Mouse (Mus musculus): Measurements from ENCODE around the gene Figla.

The Figla gene

GRCm38 (mm10) chr6:86028601-86029322, 12.8 kb downstream of the Figla start, which contains the start of gene Add2:
TSS of gene Add2 (plus strand) at chr6:86028681.
- no peak for DNase-seq

DNA sequence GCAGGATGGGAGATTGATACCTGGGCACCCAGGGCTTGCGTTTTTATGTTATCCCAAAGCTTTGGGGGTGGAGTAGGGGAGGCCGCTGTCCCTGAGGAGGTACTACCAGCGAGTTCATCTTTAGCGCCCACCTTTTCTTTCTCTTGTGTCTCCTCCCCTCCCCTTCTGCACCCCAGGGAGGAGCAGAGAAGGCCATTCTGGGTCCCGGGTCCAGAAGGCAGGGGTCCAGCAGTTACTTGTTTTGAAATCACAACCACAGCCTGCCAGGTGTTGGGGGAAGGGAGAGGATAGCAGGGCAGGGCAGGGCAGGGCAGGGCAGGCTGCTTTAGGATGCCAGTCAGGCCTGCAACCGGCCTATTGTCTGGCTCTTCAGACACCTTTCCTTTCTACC, 13.3 kb downstream of the Figla start:
- no peak for DNase-seq

DNA sequence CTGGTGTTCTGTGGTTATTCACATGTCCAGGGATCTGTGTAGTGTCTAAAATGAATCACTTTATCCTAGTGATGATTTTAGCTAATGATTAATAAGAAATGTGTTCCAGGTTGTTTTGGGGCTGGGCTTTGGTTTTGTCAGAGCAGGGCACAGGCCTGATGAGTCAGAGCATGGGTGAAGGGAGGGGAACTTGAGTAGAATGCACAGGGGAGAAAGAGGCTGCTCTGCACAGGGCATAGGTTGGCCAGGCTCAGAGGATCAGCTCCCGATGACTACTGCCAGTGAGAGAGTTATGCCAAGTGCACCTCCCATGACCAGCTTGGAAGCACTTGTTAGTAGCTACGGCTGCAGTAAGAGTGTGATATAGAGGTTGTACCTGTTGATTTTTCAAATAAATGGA, 15.6 kb downstream of the Figla start:
- no peak for DNase-seq

DNA sequence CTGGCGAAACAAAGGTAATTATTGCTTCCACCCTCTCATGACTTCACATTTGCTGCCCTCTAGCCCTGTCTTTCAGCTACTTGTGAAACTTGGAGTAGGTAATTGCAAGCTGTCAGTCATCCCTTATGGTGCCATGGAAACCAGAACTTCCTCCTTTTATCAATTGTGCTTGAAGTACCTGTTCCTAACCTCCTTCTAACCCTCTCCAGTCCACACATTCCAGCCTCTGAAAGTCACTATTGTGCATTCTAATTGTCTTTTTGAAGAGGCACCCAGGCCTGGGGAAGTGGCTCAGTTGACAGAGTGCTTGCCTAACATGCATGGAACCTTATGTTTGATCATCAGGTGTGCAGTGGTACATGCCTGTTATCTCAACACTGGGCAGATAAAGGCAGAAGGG, 17.7 kb downstream of the Figla start:
- peak; percentile 10 for DNase-seq

DNA sequence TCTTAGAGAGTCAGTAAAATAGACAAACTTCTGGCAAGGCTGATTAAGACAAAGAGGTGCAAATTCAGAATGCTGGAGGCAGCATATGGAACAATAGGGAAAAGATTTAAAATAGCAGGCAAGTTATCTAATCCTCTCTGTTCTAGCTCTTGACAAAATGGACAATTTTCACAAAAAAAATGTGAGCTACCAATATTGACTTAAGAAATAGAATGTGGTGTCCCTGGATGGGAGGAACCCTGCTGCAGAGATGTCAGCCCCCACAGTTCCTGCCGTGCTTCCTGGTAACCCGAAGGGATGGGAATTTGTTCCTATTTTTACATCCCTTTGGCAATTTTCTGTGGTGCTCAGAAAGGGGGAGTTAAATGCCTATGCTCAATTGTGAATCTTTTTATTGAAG, 22.9 kb downstream of the Figla start:
- DNase-seq: no peak

DNA sequence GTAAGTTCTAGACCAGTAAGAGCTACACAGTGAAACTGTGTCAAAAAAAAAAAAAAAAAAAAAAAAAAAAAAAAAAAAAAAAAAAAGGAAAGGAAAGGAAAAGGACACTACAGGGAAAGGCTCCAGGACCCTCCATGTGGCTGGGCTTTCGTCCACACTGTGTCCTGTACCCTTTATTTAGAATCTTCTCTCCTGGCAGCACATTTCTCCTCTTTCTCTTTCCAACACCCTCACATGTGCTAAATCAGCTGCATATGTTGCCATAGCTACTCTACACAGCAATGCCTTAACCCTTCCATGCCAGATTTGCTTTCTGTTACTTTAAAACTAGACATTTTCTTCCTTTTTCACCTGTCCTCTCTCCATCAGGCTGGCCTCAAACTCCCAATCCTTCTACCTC, 24.2 kb downstream of the Figla start:
- no peak for DNase-seq

GRCm38 (mm10) chr6:86047510-86047909, 31.5 kb downstream of the Figla start:
- no peak for DNase-seq

- DNase-seq: no peak
These were observed 32.5 kb downstream of the Figla start for GRCm38 (mm10) chr6:86048509-86048908.

GRCm38 (mm10) chr6:86050586-86051268, 34.8 kb downstream of the Figla start:
- DNase-seq: peak; percentile 61

GRCm38 (mm10) chr6:86052032-86052459, 36.1 kb downstream of the Figla start:
- no peak for DNase-seq

DNA sequence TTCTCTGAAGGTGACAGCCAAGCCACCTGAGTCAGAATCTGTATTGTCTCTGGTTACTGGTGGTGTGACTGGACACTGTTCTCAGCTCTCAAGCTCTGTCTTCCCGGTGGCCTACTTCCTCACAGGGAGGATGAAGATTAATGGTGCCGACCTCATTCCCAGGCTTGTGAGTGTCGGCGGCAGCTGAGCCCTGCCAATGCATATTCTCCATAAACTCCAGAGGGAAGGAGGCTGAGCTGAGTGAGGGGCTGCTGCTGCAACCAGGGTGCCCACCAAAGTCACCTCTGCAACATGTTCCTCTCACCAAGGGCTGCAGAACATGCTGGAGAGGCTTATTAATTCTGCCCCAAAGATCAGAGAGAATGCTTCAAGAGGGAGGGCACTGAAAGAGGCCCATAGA, 36.6 kb downstream of the Figla start:
- no peak for DNase-seq

DNA sequence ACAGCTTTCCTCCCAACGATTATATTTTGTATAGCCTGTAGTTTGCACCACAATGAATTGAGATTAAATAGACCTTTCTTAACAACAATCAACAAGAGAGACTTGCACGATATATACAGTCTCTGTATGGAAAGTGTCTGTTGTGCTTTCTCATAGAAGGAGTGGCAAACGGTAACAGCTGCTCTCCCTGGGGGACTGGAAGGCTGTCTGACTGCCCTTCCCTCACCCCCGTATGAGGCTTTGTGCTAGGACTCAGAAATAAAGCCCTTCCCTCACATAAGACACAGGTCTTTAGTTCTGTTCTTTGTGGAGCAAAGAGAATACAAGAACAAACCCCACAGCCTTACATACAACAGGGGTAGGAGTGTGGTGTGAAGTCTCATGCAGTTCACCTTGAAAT, 37.1 kb downstream of the Figla start:
- no peak for DNase-seq

GRCm38 (mm10) chr6:86053594-86053993, 37.6 kb downstream of the Figla start:
- DNase-seq: no peak

DNA sequence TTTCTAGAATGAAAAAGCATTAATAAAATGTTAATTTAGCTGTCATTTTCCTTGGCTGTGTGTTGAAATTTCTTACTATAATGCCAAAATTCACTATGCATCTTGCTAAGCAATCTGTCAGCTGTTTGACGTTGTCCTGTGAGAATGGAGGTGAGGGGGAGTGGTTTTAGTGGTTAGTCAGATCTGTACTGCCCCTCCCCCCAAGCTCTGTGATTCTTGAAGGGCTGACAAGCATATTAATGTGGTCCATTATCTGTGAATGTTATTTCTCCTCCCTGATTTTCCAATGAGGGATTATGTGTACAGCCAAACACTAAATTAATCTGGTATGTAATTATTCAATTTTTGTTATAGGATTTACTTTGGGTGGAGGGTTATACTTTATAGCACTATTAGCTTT, 42.5 kb downstream of the Figla start:
- no peak for DNase-seq

DNA sequence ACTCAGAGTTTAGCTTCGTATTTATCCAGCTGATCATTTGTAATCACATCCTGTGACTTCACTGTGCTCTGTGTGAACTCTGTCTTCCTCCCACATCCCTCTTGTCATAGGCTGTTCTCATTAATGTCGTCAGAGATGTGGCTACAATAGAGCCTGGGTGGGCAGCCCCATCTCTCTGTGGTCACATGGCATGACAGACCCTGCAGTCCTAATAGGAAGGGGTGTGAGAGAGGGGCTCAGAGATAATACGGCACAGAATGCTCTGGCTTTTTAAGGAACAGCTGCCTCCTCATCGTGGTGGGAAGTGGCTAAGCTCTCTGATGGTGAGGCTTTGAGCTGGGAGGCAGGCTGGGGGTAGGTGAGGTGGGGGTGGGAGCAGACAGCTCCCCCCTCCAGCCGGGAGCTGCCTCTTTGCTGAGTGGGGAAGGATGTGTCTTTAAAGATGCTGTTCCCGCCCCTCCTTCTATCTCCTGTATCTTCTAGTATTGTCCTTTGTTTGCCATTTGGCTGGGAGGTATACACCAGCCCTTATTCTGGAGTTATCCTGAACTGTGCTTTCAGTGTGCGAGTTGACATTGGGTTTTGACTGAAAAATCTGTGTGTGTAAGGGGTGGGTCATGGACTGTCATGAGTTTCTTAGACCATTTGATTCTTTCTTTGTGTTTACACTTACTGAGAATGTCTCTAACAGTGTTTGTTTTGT, 43.3 kb downstream of the Figla start:
- DNase-seq: no peak

DNA sequence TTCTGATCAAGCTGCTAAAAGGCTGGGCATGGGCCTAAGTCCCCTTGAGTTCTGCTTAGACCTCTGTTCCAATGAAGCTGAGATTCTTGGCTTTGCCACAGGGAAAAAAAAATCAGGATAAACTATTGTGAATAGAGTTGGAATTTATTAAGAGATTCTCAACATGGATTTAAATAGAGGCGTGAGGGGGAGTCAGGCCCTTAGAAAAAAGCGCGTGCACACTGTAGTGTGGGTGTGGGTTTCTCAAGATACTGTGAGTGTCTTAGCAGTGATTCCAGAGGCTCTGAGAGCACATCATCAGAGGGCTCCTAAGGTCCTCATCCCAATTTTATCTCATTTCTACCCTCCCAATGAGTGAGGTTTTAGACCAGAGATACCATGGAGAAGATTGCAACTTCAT, 44.2 kb downstream of the Figla start:
- DNase-seq: no peak

- DNase-seq: no peak
These were observed 46.3 kb downstream of the Figla start for GRCm38 (mm10) chr6:86062226-86062625.

DNA sequence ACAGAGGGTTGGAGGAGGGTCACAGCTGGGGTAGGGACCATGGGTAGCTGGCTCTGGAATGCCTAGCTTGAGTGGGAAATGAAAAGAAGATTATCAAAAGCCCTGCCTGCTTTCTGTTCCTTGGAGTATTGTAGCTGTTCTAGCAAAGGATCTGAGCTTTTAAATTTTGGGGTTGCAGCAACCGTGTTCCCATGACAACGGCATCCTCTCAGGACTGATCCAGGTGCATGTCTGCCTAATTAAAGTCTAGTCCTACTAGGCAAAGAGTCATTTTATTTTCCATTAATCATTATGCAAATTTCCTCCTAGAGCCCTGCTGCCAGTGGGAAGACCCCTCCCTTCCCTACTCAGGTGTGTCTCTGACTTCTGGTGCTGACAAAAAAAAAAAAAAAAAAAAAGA, 46.7 kb downstream of the Figla start:
- no peak for DNase-seq

- DNase-seq: no peak
These were observed 48.5 kb downstream of the Figla start for GRCm38 (mm10) chr6:86064318-86065016.

GRCm38 (mm10) chr6:86066727-86067126, 50.8 kb downstream of the Figla start:
- no peak for DNase-seq

GRCm38 (mm10) chr6:86067145-86067544, 51.2 kb downstream of the Figla start:
- no peak for DNase-seq

DNA sequence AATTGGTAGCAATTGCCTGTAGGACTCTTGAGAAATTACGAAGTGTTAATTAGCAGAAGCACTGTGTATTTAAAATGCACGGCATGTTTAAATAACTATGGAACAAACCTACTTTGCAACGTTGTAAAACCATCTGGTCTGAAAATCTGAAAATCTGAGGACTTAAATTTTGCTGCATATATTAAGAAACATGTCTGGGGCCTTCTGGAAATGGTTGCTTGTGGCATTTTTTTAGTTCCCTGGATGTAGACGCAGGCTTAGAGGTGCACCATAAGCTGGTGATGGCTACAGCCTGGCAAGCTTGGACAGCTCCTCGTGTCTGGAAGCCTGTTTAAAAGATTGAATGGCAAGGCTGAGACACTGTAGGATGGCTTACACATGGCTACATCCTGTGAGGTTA, 53.0 kb downstream of the Figla start:
- DNase-seq: no peak

DNA sequence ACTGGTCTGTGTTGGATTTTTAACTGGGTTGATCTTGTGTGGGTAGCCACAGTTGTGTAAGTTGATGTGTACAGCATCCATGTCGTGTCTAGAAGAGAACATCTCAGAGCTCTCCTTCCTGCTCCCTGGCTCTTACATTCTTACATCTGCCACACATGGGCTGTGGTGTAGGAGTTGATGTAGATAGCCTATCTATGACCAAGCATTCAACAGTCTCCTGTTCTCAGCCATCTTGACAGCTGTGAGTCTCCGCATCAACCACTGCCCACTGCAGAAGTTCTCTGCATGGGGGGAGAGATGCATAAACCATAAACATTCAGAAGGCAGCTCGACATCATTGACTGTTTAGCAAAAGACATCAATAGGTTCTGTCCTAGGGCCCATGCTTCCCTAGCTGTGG, 53.9 kb downstream of the Figla start:
- no peak for DNase-seq
